Mouse (Mus musculus): ENCODE data around the gene Cycs.

Cycs gene

DNA sequence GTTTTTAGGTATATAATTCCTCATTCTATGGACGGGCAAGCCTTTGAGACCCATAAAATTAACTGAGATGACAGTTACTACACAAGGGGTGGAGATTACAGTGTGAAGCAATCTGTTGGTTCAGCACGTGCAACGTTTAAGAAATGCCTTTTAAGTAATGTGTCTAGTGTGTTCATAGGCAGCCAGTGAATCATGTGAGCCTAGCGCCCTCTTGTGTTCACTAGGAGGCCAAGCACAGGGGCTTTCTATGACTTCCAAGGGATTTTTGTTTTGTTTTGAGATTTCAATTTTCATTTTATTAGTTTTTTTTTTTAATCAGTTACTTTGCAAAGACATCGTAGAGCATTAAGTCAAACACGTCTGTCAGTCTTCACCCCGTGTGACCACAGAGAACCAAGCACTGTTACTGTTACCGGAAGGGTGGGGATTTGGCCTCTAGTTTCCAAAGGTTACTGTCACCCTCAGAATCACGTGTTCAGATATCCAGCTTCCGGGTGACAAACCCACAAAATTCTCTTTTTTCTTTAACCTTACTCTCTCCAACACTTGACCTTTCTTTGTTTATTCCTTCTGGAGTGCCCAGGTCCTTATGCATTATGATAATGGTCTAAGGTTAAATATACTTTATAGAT lies 20.8 kb downstream of the Cycs start:
- peak; percentile 14 to 19 for DNase-seq (ENCODE audit: low spot score in 2 of 2)

DNA sequence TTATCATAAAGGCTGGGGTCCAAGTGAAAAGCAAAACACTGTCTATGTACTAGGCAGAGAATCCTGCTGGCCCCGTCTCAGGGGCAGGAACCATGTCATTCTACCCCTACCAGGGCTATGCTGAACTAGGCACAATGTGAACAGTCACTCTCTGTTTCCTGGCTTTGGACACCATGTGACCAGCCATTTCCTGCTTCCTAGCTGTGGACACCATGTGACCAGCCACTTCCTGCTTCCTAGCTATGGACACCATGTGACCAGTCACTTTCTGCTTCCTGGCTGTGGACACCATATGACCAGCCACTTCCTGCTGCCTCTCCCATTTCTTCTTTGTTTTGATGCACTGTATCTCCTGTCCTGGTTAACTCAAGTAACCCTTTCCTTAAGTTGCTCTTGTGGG lies 23.8 kb downstream of the Cycs start:
- no peak for DNase-seq (ENCODE audit: low spot score in 2 of 2)

DNA sequence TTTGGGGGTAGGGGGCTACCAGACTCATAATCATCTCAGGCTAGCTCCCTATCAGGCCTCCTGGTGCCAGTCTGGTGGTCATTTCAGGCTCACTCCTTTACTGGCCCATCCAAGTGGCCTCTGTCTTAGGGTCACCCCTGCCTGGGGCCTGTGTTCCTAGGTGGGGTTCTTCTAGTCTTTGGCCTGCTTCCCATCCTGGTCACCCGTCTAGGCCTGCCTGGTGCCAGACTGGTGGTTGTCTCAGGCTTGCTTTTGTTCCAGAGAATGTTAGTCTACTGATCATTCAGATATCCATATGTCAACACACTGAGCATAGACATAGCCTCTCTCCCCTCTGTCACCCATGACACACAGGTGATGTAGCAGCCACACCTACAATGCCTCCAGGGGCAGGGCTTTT lies 26.7 kb downstream of the Cycs start:
- DNase-seq (ENCODE audit: low spot score in 2 of 2), result no peak

DNA sequence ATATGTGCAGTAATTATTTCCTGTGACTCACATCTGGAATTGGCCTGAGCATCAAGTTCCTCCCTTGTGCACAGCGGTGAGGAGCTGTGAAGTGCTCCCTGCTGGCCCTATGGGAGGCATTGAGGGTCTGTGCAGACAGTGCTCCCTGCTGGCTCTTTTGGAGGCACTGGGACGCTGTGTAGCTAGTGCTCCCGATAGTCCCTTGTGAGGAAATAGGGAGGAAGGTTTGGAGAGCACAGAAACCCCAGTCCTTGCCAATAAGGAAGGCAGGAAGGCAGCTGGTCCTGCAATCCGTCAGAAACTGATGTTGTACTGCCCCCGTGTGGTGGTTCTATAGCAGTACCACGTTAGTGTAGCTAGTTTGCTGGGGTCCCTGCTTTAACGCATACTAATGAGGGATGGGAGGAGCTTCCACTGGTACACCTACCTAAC lies 29.9 kb downstream of the Cycs start:
- DNase-seq (ENCODE audit: low spot score in 2 of 2), result peak; percentile 47 to 55

DNA sequence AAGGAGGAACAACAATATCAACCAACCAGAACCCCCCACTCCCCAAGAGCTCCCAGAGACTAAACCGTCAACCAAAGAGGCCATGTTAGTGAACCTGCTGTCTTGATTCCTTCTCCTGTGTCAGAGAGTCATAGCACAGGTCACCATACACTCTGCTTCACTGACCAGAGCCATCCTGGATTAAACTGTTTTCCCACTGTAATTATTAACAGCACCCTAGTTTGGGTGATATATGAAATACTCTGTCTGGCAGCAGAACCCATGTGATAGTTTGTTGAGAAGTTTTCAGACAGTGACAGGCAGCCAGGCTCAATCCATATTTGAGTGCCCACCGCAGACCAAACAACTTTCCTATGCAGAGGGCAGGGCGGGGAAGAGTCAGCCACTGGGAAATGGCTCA lies 31.0 kb downstream of the Cycs start:
- DNase-seq (ENCODE audit: low spot score in 2 of 2), result no peak

DNA sequence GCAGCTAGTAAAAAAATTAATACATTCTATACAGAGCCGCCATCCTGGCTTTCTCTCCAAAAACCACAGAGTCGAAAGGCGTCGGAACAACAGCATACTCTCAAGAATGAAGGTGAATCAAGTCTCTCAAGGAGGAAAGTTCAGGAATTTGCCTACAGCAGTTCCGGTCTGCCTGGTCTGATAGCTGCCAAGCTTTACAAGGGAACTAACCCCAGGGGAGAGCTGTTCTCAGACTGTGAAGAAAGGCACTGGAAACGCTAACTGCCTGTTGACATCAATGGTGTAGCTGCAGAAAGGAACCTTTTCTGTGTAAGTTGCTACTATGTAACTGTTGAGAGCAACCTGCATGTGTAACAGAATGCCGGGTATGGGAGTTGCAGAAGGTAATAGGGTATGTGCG lies 34.4 kb downstream of the Cycs start:
- DNase-seq (ENCODE audit: low spot score in 2 of 2), result no peak

DNA sequence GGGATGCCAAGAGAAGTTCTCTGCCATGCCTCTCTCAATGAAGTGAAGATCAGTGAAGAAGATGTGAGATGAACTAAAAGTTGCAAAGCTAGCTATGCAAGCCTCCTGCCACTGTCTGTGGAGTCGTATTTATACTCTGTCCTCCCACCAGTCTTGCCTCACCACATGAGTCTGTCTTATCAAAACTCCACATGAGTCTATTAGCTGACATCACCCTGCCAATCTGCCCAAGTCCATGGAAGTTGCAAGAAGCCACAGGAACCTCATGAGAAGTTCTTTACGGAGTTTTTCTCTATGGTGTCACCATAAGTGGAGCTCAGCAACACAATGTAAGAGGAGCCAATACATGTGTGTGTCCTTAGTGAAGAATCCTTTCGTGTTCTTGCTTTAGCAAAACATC lies 35.3 kb downstream of the Cycs start:
- DNase-seq (ENCODE audit: low spot score in 2 of 2), result no peak

DNA sequence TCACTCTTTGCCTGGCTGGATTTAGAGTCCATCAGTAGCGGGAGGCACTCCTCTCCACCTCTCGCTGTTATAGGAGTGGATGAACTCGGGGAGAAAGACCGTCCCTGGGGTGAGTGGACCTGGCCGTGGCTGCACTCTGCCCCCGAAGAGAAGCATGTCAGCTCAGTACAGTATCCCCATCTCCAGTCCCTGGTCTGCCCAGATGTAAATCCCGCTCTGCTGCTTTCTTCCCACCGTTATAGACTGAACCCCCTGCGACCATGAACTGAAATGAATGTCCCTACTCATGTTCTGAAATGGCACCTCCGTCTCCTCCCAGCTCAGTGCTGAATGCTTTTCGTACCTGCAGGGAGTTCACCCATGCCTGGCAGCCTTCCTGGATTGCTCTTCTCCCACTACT lies 37.1 kb downstream of the Cycs start:
- DNase-seq (ENCODE audit: low spot score in 2 of 2), result no peak

DNA sequence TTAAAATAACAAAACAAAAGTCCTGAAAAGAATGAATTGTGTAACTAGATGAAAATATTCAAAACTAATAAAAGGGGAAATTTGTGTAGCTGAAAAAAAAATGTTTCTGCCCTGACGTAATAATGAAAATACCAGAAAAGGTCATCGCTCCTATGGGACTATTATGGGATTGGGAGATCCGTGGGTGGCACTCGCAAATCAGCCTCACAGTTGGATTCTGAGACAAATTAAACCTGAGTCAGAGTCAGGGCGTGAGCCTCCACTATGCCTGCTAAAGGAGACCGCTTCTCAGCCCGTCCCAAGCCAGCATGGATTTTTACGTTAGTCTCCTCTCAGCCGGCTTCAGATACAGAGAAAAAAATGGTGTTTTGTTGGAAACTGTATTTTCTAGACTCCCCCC lies 38.9 kb downstream of the Cycs start:
- DNase-seq (ENCODE audit: low spot score in 2 of 2), result no peak

DNA sequence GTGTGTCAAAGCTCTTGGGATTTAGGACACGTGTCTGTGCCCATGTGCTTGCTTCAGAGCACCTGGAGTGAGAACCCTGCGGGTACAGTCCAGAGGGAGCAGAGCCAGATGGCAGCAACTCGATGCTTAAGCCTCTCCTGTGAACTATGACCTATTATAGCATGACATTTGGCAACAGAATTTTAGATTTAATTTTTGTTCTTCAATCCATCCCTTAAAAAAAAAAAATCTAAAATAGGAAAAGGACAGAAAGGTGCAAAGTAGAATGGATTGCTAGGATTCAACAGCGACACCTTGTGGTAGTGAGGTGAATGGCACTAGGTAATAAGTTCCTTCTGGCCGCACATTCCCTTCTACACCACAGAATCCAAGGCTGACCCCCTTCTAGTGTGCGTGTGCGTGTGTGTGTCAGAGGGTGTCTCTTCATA lies 39.7 kb downstream of the Cycs start:
- peak in 1 of 2 experiments; percentile 48 for DNase-seq (ENCODE audit: low spot score in 2 of 2)

DNA sequence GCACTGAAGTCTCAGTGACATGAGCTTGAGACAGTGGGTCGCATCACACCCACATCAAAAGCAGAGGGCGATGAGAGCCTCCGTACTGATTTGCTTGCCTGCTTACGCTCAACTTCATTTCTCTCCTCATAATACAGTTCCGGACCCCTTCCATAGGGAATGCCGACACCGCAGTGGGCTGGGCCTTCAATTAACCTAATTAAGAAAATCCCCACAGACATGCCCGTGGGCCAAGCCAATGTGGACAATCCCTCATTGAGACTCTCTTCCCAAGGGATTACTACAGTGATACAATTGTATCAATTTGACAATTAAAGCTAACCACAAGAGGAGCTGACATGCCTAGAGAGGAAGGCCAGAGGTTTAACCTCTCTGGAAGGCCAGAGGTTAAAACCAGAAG lies 40.5 kb downstream of the Cycs start:
- no peak for DNase-seq (ENCODE audit: low spot score in 2 of 2)

DNA sequence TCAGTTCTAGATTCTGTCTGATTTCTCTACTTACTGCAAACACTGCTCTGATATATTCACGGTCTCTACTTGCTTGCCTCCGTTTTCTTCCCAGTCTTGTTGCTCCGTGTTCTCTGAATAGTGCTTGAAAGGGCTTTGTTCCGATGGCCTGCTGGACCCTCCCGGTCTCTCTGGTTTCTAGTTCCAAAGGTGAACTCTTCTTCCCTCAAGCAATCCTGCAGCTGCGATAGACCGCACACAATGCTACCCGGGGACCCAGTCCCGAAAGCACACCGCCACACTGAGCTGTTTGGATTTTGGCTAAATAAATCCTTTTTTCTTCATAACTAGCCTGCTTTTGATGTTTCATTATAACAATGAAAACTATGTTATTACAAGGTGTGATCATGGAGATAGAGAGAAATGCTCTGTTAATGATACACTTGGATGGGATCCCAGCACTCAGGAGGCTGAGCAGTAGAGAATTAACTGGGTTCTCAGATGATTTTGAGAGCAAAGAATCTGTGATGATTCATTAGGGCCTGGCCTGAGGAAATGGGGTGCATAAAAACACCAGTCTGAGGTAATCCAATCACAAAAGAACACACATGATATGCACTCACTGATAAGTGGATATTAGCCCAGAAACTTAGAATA lies 42.0 kb downstream of the Cycs start:
- DNase-seq (ENCODE audit: low spot score in 2 of 2), result no peak

DNA sequence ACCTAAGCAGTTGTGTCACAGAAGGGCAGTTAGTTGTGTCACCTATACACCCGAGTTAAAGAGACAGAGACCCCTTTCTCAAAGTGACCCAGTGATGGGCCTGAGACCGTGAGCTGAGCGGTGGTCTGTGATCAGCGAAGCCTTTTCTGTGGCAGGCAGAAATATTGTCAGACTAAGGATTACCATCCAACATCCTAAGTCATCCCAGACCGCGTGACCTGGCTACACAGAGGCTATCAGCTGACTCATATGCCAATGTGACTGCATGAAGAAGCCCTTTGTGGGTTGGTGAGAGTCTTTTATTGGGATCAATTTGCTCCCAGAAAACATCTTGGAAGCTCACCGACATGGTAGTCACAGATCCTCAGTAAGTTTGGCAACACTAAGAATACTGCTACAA lies 43.6 kb downstream of the Cycs start:
- DNase-seq (ENCODE audit: low spot score in 2 of 2), result no peak

DNA sequence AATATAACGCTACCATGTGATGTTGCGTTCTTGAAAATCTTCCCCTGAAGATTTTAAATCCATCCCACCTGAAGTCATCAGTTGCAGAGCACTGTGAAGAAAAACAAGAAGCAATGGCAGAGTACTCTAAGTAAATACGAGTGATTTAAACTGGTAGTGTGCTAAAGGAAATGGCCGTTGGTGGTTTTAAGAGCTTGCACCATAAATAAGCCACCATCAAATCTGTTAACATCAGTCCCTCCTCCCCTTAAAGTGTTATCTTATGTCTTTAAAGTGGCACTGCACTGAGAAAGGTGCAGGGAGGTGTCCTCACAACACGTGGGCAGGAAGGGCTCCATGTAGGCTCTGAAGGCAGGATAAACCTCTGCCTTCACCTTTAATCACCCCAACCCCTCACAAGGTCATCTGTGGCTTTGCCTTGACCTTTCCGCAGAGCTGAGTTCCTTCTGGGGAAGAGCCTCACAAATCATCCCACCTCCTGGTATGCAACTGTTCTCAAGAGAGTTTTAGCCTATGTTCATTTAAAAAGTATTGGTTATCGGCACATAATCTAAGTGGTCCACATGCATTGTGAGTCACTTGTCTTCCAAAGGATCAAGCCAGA lies 44.7 kb downstream of the Cycs start:
- no peak for DNase-seq (ENCODE audit: low spot score in 2 of 2)

DNA sequence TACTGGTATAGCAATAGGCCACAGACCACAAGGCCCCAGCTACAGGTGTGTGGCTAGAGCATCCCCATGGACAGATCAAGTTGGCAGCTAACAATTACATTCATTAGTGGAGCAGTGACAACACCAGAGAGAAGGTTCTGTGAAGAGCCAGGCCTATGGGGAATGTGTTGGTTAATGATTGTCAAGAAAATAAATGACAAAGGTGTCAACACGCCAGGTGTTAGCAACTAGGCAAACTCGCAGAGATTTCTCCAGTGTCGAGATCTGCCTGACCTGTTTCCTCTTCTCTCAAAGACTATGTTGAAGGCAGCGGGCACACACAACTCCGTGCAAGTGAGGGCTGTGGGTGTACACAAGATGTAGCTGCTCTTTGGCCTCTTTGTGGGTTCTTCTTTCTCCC lies 46.2 kb downstream of the Cycs start:
- no peak for DNase-seq (ENCODE audit: low spot score in 2 of 2)

DNA sequence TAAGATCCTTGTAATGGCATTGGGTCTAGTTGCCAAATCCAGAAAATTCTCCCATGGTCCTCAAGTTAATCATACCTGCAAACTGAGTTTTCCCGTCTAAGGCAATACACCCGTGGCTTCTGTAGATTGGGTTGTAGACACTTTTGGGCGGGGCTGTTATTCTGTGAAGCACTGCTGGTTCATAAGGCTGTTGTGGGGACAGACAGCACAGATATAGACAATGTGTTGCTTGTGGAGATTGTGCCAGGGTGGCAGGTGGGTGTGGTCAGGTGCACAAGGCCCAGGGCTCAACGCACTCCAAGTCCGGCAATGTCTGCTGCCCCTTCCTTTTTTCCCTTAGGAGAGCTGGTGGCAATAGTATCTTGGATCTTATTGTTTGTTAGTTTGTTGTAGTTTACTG lies 48.0 kb downstream of the Cycs start:
- DNase-seq (ENCODE audit: low spot score in 2 of 2), result no peak
